Mouse (Mus musculus): ENCODE measurements around the gene Gm28038.

Gene Gm28038

DNA sequence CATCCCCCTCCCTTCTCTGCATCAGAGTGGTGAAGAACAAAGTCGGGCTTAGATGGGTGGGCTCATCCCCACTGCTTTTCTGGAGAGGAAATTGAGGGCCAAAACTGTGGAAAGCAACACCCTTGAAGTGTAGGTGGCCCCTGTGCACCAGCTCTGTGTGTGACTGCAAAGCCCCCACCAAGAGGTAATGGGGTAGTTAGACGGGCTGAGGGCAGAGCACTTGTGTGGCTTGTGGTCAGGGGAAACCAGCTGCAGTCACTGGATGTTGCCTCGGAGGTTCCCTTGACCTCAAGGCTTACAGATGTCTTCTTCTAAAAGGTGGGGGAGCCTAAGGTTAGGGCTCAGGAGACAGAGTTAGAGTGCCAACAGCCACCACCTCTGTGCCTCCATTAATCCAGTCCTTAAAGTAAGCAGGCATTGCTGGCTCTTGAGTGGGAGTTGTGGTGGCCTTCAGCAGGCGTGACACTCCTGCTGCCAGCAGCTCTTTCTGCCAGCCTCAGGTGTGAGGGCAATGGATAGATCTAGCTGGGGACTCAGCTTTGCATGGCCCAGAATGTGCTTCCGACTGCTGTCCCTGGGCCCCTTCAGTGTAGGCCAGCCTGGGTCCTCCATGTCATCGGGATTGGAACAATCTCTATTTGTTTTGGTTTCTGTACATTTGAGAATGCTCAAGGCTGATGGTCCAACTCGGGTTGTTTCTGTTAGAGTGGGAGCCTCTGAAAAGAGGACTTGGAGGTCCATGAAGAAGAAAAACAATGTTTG, 23.0 kb upstream of the Gm28038 start:
- no peak for DNase-seq

DNA sequence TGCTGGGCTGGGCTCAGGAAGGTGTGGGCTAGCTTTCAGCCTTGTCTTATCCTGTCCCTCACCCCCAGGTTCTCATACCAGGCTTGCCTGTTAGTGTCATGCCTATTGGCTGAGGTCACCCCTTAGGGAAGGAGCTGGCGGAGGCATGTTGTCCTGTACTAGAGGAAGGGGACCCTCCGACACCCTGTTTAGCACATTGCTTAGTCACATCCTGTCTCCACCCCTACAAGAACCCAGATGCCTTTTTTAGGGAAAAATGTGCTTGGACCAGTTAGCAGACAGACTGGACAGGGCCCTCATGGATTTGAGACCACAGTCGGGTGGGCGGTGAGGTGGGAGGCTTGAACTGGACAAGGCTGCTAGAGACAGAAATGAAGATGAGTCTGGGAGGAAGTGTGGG, 22.2 kb upstream of the Gm28038 start:
- DNase-seq: no peak

DNA sequence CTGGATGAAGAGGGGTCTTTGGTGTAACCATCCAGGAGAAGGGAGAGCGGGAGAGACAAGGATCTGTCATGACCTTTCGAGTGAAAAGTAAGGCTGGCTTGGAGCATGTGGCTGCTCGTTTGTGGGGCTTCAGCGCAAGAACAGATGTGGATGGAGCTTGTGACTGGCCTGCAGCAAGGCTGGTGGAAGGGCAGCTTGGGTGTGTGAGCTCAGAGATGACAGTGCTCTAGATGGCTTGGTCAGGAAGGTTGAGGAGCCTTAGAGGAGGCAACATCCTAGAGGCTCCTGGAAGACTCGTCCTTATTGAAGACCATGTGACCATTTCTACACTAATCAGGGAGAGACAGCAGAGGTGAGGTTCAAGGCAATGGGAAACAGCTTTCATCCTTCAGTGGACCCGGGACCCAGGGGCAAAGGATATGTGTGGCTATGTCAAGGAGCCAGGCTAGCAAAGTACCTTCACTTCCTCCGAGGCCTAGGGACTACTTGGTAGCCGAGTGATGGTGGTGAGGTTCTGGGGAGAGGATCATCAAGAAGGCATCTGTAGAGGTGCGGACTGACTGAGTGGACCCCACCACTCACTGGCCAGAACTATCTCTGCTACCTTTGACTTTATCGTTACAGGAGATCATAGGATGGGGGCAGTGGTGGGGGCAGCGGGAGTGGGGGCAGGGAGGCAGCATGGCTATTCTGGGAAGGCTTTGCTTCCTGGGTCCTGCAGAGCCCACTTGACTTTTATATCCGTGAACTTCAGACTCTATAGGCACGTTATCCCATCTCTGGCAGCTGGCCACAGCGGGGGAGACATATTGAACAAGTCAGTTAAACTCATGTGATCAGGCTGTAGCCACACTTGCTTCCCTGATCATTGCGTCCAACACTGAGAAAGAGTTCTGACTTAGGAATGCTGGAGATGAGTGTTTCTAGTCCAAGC, 21.4 kb upstream of the Gm28038 start:
- no peak for DNase-seq

DNA sequence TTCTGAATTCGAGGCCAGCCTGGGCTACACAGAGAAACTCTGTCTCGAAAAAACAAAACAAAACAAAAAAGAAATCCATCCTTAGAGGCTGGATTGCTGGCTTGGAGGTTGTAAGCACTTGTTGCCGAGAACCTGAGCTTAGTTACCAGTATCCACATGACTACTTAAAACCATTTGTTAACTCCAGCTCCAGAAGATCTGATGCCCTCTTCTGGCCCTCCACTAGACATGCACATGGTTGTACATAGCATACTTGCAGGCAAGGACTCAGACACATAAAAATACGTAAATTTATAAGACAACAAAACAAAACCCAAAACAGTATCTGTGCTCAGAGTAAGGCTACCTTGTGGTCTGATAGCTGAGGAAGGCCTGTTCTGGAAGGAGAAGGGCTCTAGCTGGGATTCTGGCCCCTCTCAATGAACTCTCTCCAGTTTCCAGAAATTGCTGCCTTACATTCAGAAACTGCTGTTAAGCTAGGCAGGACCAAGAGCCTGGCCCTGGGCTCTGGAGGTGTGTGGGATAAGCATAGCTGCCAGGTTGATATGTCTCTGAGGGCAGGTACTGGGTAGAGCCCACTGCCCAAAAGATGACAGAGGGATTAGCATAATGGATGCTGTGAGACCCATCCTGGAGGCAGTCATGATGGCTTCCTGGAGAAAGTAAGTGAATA, 19.6 kb upstream of the Gm28038 start:
- DNase-seq: no peak

DNA sequence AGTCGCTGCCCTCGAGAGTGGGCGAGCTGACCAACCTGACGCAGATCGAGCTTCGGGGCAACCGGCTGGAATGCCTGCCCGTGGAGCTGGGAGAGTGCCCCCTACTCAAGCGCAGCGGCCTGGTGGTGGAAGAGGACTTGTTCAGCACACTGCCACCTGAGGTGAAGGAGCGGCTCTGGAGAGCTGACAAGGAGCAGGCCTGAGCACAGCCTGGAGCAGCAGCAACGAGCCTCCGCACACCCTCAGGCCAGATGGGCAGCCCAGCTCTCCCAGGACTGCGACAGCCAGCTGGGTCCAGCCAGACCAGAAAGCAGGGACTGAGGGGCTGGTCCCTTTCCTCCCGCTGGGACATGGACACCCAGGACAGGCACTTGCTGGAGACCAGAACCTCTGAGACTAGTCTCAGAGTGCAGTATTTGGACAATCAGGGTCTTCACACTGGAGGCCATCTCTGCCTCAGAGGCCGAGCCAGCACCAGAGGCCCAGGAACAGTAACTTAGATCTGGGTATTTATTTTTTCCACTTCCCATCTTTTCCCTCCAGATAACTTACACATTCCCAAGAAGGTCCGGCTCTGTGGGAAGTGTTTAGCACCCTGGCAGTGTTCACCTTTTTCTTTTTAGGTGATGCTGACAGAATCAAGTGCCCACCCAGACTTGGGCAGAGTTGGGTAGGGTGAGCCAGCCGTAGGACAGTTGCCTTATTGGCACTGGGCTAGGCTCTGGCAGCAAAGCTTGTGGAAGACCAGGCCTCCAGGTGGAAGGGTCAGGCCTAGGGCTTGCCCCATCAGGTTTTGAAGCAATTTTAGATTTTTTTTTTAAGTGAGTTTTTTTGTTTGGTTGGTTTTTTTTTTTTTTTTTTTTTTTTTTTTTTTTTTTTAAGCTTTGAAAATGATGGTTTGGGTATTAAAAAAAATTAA, 18.7 kb upstream of the Gm28038 start:
- no peak for DNase-seq

DNA sequence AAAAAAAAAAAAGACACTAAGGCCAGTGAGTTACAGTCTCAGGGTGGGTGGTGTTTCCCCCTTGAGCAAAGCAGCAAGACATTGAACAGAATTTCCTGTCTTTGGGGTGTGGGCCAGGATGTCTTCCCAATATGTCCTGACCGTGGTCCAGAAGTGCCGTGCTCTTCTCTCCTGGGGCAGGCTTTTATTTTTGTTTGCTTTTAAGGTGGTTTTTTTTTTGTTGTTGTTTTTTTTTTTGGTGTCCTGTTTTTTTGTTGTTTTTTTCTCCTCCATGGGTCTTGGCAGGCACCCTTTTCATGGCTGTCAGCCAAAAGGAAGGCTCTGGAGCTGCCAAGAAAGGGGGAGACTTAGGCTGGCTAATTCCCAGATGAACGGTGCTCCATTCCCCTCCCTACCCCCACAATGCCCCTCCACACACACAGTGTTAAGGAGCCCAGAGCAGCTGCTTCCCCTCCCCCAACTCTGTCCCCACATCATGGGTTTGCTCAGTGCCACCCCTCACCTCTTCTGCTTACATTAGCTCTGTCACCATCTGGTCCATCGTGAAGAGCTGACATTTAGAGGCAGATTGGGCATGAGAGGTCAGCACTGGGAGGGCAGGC, 17.9 kb upstream of the Gm28038 start:
- DNase-seq: peak; percentile 61

DNA sequence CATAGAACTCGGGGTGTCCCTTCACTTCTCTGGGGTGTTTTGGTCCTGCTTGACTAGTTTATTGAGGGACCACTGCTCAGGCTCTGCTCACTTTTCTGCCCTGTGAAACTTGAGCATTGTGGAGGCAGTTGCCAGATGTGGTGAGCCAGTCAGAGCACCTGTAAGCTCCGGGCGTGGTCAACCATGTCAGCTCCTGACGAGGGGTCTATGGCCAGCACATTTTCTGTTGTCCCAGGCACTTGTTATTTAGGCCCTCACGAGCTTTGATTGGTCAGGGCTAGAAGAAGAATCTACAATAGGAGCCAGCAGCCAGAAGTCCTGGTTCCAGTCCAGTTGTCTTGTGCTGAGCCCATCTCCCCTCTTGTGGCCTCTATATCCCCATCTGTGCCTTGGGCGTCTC, 17.0 kb upstream of the Gm28038 start:
- DNase-seq: no peak

DNA sequence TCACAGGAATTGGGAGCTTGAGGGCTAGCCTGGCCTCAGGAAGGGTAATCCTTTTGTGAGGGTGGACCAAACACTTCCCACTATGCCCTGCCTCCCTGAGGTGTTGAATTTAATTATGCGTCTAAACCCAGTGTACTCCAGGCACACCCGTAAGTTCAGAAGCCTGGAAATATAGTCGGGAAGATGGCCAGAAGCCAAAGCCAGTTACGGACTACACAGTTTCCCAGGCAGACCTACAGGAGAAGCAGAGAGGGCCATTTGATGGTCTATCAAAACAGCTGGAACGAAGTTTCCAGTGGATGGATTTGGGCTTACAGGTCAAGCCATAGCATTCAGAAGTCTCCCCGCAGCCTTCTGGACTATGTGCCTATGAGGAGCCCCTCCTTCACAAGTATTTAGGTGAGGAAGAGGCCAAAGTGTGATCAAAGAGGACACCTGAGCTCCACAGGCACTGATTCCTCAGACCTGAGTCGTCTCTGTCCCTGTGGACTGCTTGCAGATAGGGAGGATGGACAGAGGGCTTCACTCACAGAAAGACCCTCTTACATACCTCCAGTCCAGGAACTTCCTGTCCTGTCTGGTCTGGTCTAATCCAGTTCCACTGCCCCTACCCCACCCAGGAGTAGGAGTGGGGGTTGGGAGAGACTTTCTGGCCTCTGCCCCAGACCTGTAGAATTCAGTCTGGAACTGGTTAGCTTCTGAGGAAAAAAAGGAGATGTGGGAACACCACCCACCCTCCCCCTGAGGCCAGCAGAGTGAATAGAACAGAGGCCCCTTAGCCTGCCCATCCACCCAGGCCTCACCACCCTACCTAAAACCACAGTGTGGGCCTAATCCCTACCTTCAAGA, 15.9 kb upstream of the Gm28038 start:
- no peak for DNase-seq

DNA sequence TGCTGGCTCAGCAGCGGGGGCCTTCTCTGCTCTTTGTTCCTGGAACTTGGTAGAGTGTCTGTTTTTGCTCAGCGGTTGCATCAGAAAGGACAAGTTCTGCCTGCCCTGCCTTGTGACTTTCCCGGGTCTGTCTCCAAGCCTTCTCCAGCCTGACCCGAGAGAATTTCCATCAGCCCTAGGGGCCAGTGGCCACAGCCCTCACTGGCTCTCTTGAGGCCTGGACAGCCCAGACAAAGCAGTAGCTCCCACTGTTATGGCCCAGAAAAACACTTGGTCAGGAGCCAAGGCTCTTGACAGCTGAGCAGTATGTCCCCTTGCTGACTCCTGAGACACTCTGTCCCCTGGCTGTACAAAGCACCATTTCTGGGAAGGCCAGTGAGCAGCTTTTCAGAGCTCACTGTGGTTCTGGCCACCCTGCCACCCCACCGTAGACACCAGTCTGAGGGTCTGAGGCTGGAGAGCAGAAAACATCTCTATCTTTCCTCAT, 15.0 kb upstream of the Gm28038 start, which contains the start of gene Phyhd1:
Gene Phyhd1, plus strand, starts transcription at position 437 of the 487 bp plus-strand sequence.
- DNase-seq: no peak

DNA sequence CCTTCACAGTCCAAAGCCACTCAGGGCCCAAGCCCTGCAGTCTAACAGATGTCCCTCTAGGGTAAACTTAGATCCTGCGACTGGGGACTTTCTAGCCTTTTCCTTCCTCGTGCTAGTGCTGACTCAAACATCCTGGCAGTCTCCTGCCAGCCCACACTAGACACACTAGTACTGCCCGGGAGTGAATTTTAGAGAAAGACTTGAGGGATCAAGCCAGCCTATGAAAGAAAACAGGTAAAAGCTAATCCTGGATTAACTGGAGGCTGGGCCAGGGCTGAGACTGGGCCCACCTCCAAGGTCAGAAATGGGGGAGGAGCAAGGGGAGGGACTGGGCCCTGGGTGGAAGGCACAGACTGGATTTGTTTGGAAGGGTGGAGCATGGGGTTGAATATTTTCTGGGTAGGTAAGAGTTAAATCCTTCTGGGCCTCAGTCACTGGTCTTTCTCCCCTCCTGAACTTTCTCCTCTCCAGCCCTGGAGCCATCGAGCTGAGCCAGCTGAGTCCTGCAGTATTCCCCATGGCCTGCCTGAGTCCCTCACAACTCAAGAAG, 14.4 kb upstream of the Gm28038 start:
- DNase-seq: no peak

DNA sequence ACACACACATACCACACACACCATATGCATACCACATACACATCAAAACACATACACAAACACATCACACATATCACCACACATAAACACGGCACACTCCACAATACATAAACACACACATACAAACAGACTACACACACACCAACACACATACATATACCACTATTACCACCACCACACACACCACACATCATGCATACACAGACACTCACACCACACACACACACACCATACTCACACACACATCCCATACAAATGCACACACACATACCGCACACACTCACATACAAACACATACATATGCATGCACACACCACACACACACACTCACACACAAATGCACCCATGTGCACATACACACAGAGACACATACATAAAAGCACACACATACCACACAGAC, 13.4 kb upstream of the Gm28038 start:
- no peak for DNase-seq

DNA sequence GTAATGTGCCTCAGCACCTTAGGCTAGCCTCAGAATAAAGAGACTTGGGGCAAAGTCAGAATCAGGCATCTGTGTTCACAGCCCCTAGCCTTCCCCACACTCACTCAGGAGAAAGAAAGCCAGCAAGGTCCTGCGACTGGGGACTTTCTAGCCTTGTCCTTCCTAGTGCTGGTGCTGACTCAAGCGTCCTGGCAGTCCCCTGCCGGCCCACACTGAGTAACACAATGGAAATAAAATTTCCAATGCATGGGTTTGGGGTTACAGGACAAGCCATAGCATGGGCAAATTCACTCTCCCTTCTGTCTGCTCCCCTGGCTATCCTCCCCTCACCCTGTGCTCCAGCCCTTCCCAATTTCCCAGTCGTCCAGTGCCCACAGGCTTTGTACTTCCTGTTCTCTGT, 12.5 kb upstream of the Gm28038 start:
- DNase-seq: no peak

DNA sequence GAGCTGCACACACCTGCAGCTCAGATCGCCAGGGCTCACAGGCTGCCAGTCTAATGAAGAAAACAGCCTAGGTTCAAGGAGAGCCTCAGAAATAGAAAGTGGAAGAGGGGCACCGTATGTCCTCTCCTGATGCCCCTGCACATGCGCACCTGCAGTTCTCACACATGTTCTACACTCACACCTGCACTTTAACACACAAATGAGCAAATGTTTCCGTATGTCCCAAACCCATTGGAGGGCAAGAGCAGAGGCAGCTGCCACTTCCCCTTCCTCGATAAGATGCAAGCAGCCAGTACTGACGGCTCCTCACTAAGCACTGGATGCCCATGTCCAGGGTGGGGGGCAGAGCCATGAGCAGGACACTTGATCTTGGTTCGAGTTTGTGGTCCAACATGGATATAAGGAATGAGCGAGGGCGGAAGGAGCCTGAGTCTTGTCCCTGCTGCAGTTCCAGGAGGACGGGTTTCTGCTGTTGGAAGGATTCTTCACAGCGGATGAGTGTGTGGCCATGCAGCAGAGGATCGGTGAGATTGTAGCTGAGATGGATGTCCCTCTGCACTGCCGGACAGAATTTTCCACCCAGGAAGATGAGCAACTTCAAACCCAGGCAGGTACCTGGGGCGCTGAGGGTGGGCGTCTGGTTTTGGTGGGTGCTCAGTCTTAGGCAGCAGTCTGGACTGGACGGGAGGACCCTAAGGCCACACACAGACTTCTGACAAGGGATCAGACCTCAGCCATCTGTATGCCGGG, 11.4 kb upstream of the Gm28038 start:
- DNase-seq: no peak

DNA sequence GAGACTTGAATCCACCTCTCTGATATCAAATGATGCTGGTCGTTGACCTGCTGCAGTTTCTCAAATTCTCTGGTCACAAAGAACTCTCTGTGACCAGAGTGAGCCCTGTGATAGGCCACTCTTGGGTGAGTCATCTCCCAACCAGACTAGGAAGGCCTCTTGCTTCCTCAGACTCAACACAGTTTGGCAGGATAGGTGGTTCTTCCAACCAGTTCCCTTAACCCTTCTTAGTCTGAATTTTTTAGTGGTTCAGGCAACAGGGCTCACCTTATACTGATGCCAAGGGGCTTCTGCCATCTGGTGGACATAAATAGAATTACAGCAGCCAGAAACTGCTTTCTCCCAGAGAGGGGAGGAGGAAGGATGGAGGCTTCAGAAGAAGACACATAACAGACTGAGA, 10.7 kb upstream of the Gm28038 start:
- no peak for DNase-seq

DNA sequence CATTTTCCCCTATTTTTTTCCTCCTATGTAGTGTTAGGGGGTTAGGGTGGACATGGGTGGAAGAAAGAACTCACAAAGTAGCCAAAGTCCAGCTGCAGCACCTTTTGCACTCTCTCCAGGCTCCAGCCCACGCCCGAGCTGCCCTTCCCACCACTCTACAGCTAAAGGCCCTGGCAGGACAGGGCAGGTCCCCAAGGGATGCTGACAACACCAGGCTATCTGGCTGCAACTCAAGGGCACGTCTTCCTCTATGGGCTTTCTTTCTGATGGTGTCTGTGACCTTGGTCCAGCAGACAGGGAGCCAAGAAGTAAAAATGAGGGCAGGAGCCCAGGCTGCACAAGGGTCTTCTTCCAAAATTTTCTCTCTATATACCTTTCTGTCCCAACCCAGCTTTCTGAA, 808 bp downstream of the Gm28038 start:
- no peak for DNase-seq

DNA sequence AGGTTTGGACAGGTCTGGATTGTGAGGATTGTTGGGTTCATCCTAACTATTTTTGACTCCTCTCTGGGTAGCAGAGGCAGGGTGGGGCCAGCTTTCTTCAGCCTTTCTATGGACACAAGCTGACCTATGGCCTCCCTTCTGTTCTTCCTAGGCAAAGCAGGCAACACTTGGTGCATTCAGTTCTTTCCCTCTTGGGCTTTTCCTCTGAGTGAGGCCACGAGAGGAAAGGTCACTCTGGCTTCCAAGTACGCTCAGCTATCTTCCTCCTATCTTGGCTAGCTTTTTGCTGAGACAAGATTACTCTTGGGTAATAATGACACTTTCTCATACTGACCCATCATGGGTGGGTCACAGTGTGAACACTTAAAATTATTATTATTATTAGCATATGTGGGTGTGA, 2.4 kb downstream of the Gm28038 start:
- no peak for DNase-seq

DNA sequence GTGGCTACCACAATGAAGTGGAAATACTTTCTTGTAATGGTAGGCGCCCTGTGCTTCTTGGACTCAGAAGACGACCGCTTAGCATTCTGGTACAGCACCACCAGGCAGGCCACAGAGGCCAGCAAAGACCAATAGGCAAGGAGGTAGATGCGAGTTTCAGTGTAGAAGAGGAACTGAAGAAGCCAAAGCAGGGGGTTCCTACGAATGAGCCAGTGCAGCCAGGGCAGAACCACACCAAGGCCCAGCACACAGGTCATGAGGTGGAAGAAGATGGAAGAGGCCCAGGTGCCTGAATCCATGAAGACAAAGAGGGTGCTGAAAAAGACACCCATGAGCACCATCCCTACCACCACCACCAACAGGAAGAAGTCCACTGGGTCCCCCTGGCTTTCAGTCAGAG, 4.2 kb downstream of the Gm28038 start:
- DNase-seq: no peak

DNA sequence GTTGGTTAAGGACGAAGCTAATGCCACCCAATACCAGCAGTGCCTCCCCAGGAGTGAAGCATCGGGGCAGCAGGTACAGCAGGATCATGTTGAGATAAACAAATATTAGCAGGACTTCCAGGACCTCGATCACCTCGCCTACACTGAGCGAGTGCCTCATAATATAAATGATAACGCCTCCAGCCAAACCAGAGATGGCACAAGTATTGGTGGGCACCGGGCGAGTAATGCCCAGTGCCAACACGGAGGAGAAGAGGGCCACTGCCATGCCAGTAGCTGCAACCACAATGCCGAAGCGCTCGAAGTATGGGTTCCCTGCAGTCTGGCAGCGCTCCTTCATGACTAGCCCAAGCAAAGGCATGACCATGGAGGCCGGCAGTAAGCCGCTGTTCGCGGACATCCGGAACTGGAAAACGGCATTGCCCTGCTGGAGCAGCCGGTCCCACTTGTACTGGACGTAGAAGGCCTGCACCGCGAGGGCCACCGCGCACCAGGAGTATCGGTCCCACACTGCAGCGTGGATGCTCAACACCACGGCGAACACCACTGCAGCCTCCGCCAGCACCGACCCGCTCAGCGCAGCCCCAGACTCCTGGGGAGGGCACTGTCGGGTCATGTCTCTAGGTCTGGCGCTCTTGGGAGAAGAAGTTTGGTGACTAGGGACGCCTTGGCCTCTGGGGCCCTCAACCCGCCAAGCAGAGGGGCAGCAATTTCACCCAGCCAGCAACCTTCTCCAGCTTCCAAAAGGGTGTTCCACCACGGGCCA, 4.8 kb downstream of the Gm28038 start:
- DNase-seq: peak; percentile 32
